Mouse (Mus musculus): Measurements from ENCODE around the gene Slc46a2.
A peak's percentile ranks its signal among the peaks of the same experiment; 100 is the strongest.

The Slc46a2 gene

GRCm38 (mm10) chr4:59891723-59892416, 23.0 kb downstream of the Slc46a2 start:
- DNase-seq (ENCODE audit: low read depth, low spot score) = no peak

- no peak for DNase-seq (ENCODE audit: low read depth, low spot score)
Measured at GRCm38 (mm10) chr4:59890086-59890600, 24.7 kb downstream of the Slc46a2 start.

DNA sequence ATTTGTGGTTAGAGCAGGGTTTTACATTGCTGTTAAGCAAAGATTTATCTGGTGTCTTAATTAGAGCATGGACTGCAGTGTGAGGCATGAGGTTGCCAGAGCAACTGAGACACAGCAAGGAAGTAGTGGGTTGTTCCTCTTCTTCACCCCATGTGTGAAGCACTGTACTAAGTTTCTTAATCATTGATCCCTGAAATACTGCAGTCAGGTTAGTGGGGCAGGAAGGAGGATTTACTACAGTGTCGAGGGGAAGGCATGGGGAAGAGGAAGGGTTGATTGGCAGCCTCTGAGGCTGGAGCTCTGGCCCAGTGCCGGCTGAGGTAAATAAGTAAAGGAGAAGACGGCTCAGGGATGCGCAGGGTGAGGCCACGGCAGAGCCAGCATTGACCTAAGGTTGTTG, 26.8 kb downstream of the Slc46a2 start:
- no peak for DNase-seq (ENCODE audit: low read depth, low spot score)

DNA sequence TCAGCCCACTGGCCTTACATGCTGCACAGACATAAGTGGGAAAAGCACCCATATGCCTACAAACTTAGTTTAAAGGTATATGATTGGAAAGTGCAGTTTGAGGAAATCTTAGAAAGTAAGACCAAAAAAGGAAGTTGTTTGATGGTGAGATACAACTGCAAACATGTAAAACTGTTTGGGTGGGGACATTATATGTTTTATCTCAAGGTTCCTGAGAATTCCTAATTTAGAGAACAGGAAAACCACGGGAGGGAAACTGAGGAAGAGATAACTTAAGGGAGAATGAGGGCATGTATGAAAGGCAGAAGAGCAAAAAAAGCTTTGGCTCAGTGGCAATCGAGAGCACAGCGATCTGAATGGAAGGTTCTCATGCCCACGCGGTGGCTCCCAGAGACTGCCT, 27.8 kb downstream of the Slc46a2 start:
- no peak for DNase-seq (ENCODE audit: low read depth, low spot score)

DNA sequence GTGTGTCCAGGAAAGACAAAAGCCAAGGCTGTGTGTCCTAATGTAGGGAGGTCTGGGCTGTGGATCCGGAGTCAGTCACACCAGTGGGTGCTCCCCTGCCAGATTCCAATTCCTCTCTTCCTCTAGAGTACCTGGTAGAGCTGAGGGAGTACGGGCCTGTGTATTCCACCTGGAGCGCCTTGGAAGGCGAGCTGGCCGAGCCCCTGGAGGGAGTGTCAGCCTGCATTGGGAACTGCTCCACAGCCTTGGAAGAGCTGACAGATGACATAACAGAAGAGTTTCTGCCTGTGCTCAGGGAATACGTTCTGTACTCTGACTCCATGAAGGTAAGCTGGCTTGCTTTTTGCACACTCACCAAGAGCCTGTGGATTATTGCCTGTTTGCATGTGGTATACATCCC, 28.6 kb downstream of the Slc46a2 start:
- no peak for DNase-seq (ENCODE audit: low read depth, low spot score)

GRCm38 (mm10) chr4:59884136-59884696, 30.6 kb downstream of the Slc46a2 start:
- no peak for DNase-seq (ENCODE audit: low read depth, low spot score)

GRCm38 (mm10) chr4:59881210-59881609, 33.6 kb downstream of the Slc46a2 start:
- DNase-seq (ENCODE audit: low read depth, low spot score) = no peak

- no peak for DNase-seq (ENCODE audit: low read depth, low spot score)
Measured at GRCm38 (mm10) chr4:59880725-59881124, 34.1 kb downstream of the Slc46a2 start.

DNA sequence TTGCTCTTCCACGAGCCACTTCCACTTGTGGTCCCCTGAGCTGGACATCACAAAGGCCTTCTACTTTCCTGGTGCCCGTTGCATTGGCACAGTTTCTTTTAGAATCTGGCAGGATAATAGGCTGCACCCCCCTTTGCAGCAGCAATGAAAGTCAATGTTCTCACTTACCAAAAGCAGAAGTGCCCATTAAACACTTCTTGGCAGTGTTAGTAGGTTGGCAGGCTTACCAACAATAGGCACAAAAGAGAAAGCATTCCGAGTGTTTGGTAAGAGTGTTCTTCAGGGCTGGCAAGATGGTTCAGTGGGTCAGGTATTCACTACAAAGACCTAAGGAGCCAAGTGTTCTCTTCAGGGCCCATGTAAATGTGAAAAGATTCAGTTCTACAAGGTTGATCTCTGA, 35.4 kb downstream of the Slc46a2 start:
- DNase-seq (ENCODE audit: low read depth, low spot score) = no peak

DNA sequence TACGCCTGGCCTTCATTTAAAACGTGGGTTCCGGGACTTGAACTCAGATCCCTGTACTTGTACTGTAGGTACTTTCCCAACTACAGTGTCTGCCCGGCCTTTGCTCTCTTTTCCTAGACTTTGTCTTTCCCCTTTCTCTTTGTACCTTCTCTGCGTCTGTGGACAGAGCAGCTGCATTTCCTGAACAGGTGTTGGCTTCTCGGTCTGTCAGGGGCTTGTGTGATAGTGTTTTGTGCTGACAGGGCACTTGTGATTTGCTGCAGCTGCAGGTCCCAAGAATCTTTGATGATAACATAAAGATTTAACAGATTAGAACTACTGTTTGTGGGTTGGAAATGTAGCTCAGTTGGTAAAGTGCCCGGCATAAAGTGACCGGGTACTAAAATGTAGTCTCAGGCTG, 36.3 kb downstream of the Slc46a2 start:
- DNase-seq (ENCODE audit: low read depth, low spot score) = no peak

- DNase-seq (ENCODE audit: low read depth, low spot score) = no peak
Measured at GRCm38 (mm10) chr4:59877025-59877424, 37.8 kb downstream of the Slc46a2 start.

DNA sequence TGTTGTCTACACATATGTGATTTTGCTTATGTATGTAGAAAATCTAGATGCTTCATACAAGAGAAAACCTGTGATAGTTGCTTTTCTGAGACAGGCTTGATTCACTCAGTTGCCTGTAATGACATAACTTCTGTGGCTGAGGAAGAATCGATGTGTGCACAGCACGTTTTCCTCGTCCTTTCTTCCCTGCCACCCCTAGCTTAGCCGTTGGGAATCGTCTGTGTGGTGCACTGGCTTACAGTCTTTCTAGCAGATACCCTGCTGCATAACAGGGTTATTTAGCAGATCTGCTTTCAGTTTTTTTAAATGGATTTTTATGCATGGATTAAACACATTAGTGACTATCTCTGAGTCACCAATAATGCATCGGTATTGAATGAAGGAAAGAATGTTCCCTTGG, 38.3 kb downstream of the Slc46a2 start:
- DNase-seq (ENCODE audit: low read depth, low spot score) = no peak

- no peak for DNase-seq (ENCODE audit: low read depth, low spot score)
Measured at GRCm38 (mm10) chr4:59873830-59874229, 41.0 kb downstream of the Slc46a2 start.

GRCm38 (mm10) chr4:59873240-59873639, 41.6 kb downstream of the Slc46a2 start:
- no peak for DNase-seq (ENCODE audit: low read depth, low spot score)

DNA sequence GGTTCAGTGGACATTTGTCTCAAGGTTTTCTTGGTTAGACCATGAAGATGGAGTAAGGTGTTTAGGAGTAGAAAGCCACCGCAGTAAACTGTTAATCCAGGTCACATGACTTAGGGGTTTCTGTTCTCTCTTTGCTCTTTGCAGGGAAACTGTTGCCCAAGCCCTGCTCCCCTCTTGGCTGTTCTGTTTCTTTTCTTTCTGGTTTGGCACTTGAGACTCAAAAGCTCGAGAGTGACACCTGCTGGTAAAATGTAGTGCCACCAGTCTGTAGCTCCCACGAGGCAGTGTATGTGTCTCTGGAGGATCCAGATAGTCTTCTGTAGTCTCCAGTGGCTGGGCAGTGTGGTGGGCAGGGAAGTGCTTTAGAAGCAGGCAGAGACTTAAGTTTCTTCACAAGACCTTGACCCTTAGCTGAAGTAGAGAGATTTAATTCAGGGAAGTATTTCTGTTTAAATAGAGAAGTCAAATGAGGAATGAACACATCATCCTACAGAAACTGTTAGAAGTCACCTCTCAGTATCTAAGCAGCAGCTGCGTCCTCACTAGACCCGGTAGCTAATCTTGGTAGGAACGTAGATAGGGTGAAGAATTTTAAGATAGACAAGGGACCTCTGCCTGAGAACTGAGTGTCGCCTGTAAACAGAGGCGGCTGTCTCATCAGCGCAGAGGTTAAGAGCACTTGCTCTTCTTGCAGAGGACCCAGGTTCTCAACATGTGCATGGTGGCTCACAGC, 43.8 kb downstream of the Slc46a2 start:
- peak; percentile 81 for DNase-seq (ENCODE audit: low read depth, low spot score)

GRCm38 (mm10) chr4:59870433-59870832, 44.4 kb downstream of the Slc46a2 start:
- no peak for DNase-seq (ENCODE audit: low read depth, low spot score)

GRCm38 (mm10) chr4:59869488-59870057, 45.3 kb downstream of the Slc46a2 start:
- DNase-seq (ENCODE audit: low read depth, low spot score) = no peak

- no peak for DNase-seq (ENCODE audit: low read depth, low spot score)
Measured at GRCm38 (mm10) chr4:59868086-59868485, 46.8 kb downstream of the Slc46a2 start.

- DNase-seq (ENCODE audit: low read depth, low spot score) = no peak
Measured at GRCm38 (mm10) chr4:59863869-59864268, 51.0 kb downstream of the Slc46a2 start.

- DNase-seq (ENCODE audit: low read depth, low spot score) = no peak
Measured at GRCm38 (mm10) chr4:59862335-59862734, 52.5 kb downstream of the Slc46a2 start.

GRCm38 (mm10) chr4:59861871-59862270, 53.0 kb downstream of the Slc46a2 start:
- DNase-seq (ENCODE audit: low read depth, low spot score) = no peak

- no peak for DNase-seq (ENCODE audit: low read depth, low spot score)
Measured at GRCm38 (mm10) chr4:59860431-59860830, 54.4 kb downstream of the Slc46a2 start.

Measured in mesoderm, embryonic 11.5 days (tissue).